Mouse (Mus musculus): Measurements from ENCODE around the gene Pigo. TPM values are rescaled to one million over a fixed set of nuclear protein-coding genes. Genes with fewer than 3 reads are reported as not detected.
A peak's percentile ranks its signal among the peaks of the same experiment; 100 is the strongest.

The Pigo gene
- 14.8 and 15.1 TPM in 2 replicates for polyA plus RNA-seq (2015; fragmentation: Nextera tagmentation; extraction: Ambion mirVana)

DNA sequence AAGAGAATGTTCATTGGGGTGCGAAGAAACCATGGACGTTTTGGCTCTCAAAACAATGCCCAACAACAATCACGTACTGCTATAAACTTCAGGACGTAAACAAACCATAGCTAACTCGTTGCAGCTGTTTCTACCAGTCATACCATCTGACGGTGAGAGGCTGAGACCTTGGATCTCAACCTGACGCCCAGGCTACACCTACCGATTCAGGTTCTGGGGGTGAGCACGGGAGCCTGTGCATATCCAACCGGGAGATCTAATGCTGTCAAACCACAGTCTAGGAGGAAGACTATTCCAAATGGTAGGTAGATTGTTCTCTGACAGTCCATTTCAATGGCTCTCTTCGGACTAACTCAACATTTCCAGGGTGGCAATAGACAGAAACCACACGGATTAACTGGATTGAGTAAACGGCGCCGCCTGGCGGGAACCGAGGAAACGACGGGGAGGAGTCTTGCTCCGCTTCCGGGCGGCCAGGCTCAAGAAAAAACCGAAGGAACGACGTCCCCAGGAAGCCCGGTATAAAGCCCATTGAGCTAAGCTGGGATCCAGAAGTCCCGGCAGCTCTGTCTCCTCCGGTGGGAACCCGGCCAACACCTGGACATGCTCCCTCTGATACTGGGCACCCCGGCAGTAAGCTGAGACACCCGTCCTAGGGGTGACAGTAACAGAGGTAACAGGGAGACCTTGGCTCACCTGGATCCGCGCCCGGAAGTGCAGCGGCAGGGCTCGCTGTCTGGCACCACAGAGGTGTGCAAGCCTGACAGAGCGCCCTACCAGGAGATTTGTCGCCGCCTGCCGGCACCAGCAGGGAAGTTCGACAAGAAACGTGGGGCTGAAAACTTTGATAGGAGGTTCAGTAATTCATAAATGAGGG lies at the start of gene Pigo:
Gene Pigo (minus strand): TSS at position 736 of the 877 bp plus-strand sequence.
- no peaks in the 10 kb centered on the region for H3K27me3 ChIP-seq
- peak within 1 kb of the TSS; percentile 82 for H3K9ac ChIP-seq
- peaks cover 37% of the 10 kb centered on the region for H3K4me1 ChIP-seq (replicated peaks)
- no peaks in the 10 kb centered on the region for H3K9me3 ChIP-seq (replicated peaks)
- WGBS (ENCODE audit: insufficient replicate concordance) = 6% methylated on average over 42 of the region's 42 CpGs
- ATAC-seq (ENCODE audit: insufficient read depth) = peak; percentile 93
- H3K36me3 ChIP-seq (replicated peaks) = peaks cover 76% of the 10 kb centered on the region
- H3K4me3 ChIP-seq (replicated peaks) = peak within 1 kb of the TSS; percentile 78
- peak within 1 kb of the TSS; percentile 95 for H3K27ac ChIP-seq (replicated peaks)
- H3K4me2 ChIP-seq = peak within 1 kb of the TSS; percentile 87

DNA sequence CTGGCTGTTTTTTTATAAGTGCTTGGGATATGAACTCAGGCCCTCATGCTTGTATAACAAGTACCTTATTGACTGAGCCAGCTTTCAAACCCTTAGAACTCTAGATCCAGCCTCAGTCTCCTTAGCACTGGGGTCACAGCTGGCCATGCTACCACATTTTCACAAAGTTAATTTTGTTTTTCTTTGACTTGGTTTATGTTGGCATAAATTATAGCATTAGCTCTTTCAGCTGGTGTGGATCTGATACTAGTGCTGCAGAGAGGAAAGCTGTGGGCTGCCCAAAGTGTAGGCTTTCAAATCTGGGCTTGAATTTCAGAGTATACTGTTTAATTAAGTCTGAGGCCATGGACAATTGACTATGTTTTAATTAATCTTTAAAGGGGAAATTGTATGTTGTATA lies 49.3 kb upstream of the Pigo start:
- no peak for ATAC-seq (ENCODE audit: insufficient read depth)
- no peak overlapping the region for H3K4me3 ChIP-seq (replicated peaks)
- no peak overlapping the region for H3K9ac ChIP-seq
- H3K36me3 ChIP-seq (replicated peaks) = no peaks in the 10 kb centered on the region
- no peaks in the 10 kb centered on the region for H3K4me1 ChIP-seq (replicated peaks)
- H3K9me3 ChIP-seq (replicated peaks) = no peaks in the 10 kb centered on the region
- H3K27ac ChIP-seq (replicated peaks) = no peak overlapping the region
- H3K27me3 ChIP-seq = 0 out of 2 replicates have a peak, but pooled peaks cover 3% of the 10 kb centered on the region
- H3K4me2 ChIP-seq = no peak overlapping the region

DNA sequence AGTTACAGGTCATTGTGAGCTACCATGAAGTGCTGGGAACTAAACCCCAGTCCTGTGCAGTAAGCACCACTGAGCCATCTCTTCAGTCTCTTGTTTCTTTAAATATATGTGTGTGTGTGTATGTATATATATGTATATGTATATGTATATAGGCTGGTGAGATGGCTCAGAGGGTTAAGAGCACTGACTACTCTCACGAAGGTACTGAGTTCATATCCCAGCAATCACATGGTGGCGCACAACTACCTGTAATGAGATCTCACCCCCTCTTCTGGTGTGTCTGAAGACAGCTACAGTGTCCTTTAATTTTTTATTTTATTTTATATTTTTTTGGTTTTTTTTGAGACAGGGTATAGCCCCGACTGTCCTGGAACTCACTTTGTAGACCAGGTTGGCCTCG lies 39.9 kb upstream of the Pigo start:
- Histone ChIP-seq H3K27me3 (peaks cover 23% of the 10 kb centered on the region), H3K9ac (no peak overlapping the region), H3K36me3 (replicated peaks) (no peaks in the 10 kb centered on the region), H3K4me3 (replicated peaks) (no peak overlapping the region), H3K4me2 (no peak overlapping the region), H3K27ac (replicated peaks) (no peak overlapping the region), H3K4me1 (replicated peaks) (no peaks in the 10 kb centered on the region), H3K9me3 (replicated peaks) (no peaks in the 10 kb centered on the region)
- 73% methylated on average over 4 of the region's 4 CpGs for WGBS (ENCODE audit: insufficient replicate concordance)
- ATAC-seq (ENCODE audit: insufficient read depth) = no peak

DNA sequence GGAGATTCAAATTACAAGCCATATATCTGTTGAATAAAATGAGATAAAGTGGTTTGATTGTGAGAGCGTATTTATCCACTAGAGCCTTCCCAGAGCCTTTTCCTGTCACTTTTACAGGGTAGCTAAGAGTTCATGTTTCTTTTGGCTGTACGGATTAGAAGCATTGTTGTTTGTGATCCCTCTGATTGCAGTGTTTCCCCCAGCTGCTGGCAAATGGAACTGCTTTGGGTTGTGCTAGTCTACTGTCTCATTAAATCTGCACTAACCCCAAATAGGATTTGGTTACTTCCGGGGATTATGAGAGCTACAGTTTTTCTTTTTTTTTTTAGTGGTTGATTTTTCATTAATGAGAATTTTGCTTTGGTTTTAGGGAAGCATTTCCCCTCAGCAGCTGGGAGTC lies 34.7 kb upstream of the Pigo start:
- no peak overlapping the region for H3K27ac ChIP-seq (replicated peaks)
- H3K36me3 ChIP-seq (replicated peaks) = no peaks in the 10 kb centered on the region
- H3K9ac ChIP-seq = no peak overlapping the region
- no peak overlapping the region for H3K4me2 ChIP-seq
- H3K4me3 ChIP-seq (replicated peaks) = no peak overlapping the region
- ATAC-seq (ENCODE audit: insufficient read depth) = no peak
- no peaks in the 10 kb centered on the region for H3K9me3 ChIP-seq (replicated peaks)
- H3K4me1 ChIP-seq (replicated peaks) = peaks cover 13% of the 10 kb centered on the region
- peaks cover 54% of the 10 kb centered on the region for H3K27me3 ChIP-seq
- 52% methylated on average over 3 of the region's 3 CpGs for WGBS (ENCODE audit: insufficient replicate concordance)

DNA sequence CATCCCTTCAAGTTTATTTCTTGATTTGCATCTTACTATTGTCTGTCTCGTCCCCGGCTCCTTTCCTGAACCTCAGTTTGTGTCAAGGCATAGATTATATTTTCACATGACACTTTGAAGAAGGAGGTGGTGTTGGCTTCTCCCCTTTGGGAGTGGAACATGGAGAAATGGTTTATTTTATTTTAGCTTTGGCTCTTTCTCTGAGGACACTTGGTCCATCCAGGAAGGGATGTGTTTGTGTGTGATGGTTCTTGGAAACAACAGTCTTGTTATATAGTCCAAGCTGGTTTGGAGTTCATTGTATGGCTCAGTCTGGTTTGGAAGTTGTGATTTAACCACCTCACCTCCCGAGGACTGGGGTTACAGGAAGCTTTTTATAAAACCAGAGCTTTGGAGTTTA lies 34.1 kb upstream of the Pigo start:
- peak overlapping the region; percentile 98 for H3K4me2 ChIP-seq
- no peaks in the 10 kb centered on the region for H3K36me3 ChIP-seq (replicated peaks)
- H3K9me3 ChIP-seq (replicated peaks) = no peaks in the 10 kb centered on the region
- no peak for ATAC-seq (ENCODE audit: insufficient read depth)
- 21% methylated on average over 3 of the region's 3 CpGs for WGBS (ENCODE audit: insufficient replicate concordance)
- no peak overlapping the region for H3K27ac ChIP-seq (replicated peaks)
- peak overlapping the region; percentile 65 for H3K4me3 ChIP-seq (replicated peaks)
- peaks cover 13% of the 10 kb centered on the region for H3K4me1 ChIP-seq (replicated peaks)
- H3K27me3 ChIP-seq = peaks cover 54% of the 10 kb centered on the region
- H3K9ac ChIP-seq = no peak overlapping the region

DNA sequence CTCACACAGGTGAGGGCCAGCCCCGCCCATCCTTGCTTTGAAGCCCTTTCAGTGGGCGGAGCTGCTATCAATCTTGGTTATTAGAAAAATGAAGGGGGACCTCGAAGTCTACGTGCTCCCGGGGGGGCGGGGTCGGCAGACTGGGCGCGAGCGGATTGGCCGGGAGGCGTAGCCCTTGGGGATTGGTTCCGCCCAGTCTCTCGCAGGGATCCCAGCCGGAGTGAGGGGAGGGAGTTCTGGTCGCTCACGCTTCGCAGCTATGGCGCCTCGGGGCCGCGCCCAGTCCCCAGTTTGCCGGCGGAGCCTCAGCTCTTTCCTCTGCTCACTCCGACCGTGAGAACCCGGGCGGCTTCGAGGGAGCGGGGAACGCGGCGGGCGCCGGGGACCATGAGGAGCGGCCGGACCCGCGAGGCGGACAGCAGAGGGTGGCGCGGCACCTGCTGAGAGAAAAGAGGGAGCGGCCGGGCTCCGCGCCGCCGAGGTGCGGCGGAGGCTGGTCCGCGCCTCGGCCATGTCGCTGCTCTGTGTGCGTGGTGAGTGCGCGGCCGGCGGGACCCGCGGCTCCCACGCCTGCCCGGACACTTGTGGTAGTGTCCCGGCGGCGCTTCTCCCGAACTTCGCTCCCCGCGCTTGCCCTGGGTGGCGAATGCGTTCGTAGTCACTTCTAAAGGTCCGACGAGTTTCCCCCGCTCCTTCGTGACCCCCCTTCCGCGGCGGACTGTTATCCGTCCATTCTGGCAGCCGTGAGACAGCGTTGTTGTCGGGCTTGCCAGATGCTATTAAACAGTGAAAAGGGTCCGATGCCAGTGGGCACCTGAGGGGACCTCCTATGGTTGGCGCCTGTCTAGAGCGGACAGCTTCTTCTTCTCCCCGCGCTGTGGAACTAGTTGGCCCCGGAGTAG lies 33.4 kb upstream of the Pigo start, which contains the start of gene Unc13b:
Gene Unc13b (plus strand): TSS at position 201 of the 902 bp plus-strand sequence.
- ATAC-seq (ENCODE audit: insufficient read depth) = peak; percentile 94
- peak within 1 kb of the TSS; percentile 98 for H3K4me2 ChIP-seq
- H3K27me3 ChIP-seq = peaks cover 54% of the 10 kb centered on the region
- no peaks in the 10 kb centered on the region for H3K36me3 ChIP-seq (replicated peaks)
- under 1% methylated on average over 90 of the region's 90 CpGs for WGBS (ENCODE audit: insufficient replicate concordance)
- H3K9ac ChIP-seq = peak within 1 kb of the TSS; percentile 51; the same call in 1 of the 2 replicates
- H3K4me1 ChIP-seq (replicated peaks) = peaks cover 13% of the 10 kb centered on the region
- peak within 1 kb of the TSS; percentile 65 for H3K4me3 ChIP-seq (replicated peaks)
- no peaks in the 10 kb centered on the region for H3K9me3 ChIP-seq (replicated peaks)
- H3K27ac ChIP-seq (replicated peaks) = no peak within 1 kb of the TSS

DNA sequence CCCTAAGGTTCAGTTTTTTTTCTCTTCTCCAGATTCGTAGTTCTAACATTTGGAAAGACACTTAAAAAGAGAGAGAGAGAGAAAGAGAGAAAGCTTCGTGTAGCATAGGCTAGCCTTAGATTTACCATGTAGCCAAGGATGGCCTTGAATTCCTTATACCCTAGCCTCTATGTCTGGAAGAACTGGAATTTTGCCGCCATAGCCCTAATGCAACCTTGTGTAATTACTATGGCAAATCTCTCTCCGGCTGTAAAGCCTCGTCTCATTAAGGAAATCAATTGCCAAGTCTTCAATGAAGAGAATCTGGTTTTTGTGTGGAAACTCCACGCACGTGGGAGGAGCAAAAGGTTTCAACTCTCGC lies 32.8 kb upstream of the Pigo start:
- Histone ChIP-seq H3K27me3 (peaks cover 54% of the 10 kb centered on the region), H3K9ac (no peak overlapping the region; the same call in 1 of the 2 replicates), H3K4me2 (peak overlapping the region; percentile 98), H3K27ac (replicated peaks) (no peak overlapping the region), H3K4me3 (replicated peaks) (peak overlapping the region; percentile 65), H3K36me3 (replicated peaks) (no peaks in the 10 kb centered on the region), H3K4me1 (replicated peaks) (peaks cover 13% of the 10 kb centered on the region), H3K9me3 (replicated peaks) (no peaks in the 10 kb centered on the region)
- 18% methylated on average over 8 of the region's 8 CpGs for WGBS (ENCODE audit: insufficient replicate concordance)
- no peak for ATAC-seq (ENCODE audit: insufficient read depth)

DNA sequence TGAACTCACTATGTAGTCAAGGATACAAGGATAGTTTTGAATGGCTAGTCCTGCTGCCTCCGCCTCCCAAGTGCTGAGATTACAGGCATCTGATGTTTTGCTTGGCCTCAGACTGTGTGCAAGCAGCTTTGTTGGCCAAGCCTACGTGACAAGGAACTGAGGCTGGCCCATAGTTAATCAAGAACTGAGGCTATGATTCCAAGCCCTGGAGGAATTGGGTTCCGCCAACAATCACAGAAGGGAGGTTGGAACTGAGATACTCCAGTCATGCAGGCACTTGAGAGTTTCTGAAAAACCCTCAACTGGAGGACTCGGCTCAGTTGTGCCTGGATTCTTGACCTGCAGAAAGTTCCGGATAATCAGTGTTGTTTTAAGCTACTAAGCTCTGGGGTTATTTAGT lies 32.0 kb upstream of the Pigo start:
- peaks cover 53% of the 10 kb centered on the region for H3K27me3 ChIP-seq
- H3K4me1 ChIP-seq (replicated peaks) = peaks cover 13% of the 10 kb centered on the region
- no peak overlapping the region for H3K4me2 ChIP-seq
- no peak overlapping the region for H3K9ac ChIP-seq
- no peaks in the 10 kb centered on the region for H3K9me3 ChIP-seq (replicated peaks)
- no peak for ATAC-seq (ENCODE audit: insufficient read depth)
- H3K4me3 ChIP-seq (replicated peaks) = no peak overlapping the region
- 75% methylated on average over 5 of the region's 5 CpGs for WGBS (ENCODE audit: insufficient replicate concordance)
- H3K36me3 ChIP-seq (replicated peaks) = no peaks in the 10 kb centered on the region
- no peak overlapping the region for H3K27ac ChIP-seq (replicated peaks)

DNA sequence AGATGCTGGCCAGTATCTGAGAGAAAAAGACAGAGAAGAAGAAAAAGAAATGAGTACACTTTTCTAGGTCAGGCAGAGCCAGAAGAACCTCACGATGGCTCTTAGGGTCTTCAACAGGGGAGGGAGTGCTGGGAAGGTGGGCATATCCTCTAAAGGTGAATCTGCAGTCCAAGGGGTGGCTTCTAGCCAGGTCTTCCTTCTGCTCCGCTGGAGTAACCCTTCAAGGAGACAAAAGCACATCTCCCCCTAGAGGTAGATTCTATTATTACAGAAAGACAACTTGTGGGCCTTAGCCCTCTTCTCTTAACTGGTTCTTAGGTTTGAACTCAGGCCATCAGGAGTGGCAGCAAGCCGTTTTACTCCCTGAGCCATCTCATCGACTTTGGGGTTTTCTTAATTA lies 27.0 kb upstream of the Pigo start:
- H3K27ac ChIP-seq (replicated peaks) = no peak overlapping the region
- no peaks in the 10 kb centered on the region for H3K4me1 ChIP-seq (replicated peaks)
- ATAC-seq (ENCODE audit: insufficient read depth) = no peak
- H3K9me3 ChIP-seq (replicated peaks) = no peaks in the 10 kb centered on the region
- H3K36me3 ChIP-seq (replicated peaks) = no peaks in the 10 kb centered on the region
- H3K4me3 ChIP-seq (replicated peaks) = no peak overlapping the region
- peaks cover 3% of the 10 kb centered on the region for H3K27me3 ChIP-seq
- H3K9ac ChIP-seq = no peak overlapping the region
- no peak overlapping the region for H3K4me2 ChIP-seq
- 3% methylated on average over 4 of the region's 4 CpGs for WGBS (ENCODE audit: insufficient replicate concordance)

DNA sequence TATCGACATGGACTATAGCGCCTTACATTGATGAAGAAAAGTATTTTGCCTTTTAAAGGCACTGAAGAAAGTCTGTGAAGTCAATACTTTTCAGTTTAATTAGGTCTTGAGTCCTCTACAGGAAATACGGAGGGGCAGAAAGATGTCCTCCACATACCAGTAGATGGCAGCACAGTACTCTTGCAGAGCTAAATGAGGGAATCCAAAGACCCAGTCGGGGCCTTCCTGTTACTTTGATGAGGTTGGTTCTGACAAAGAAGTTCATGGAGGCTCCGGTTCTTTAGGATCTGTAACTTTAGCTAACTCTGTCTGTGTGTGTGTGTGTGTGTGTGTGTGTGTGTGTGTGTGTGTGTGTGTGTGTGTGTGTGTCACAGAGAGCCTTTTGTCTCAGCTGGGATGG lies 21.6 kb upstream of the Pigo start:
- no peaks in the 10 kb centered on the region for H3K36me3 ChIP-seq (replicated peaks)
- WGBS (ENCODE audit: insufficient replicate concordance) = 7% methylated on average over 5 of the region's 5 CpGs
- H3K4me2 ChIP-seq = no peak overlapping the region
- H3K27me3 ChIP-seq = peaks cover 21% of the 10 kb centered on the region
- no peak for ATAC-seq (ENCODE audit: insufficient read depth)
- H3K27ac ChIP-seq (replicated peaks) = no peak overlapping the region
- H3K4me1 ChIP-seq (replicated peaks) = peaks cover 39% of the 10 kb centered on the region
- no peak overlapping the region for H3K9ac ChIP-seq
- H3K9me3 ChIP-seq (replicated peaks) = no peaks in the 10 kb centered on the region
- H3K4me3 ChIP-seq (replicated peaks) = no peak overlapping the region

DNA sequence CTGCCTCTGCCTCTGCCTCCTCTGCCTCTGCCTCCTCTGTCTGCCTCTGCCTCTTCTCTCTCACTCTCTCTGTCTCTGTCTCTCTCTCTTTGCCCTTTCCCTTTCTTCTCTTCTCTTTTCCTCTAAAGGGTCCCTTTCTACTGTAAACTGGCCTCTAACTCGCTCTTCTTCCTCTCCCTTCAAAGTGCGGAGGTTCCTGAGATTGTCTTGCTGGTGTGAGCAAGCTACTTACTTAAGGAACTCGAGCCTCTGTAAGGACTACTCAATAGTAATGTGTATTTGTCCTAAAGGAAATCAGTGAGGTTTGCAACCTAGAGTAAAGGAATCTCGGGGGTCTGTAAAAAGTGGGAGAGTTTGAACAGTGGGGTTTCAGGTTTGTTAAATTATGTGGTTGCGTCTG lies 21.0 kb upstream of the Pigo start:
- H3K4me1 ChIP-seq (replicated peaks) = peaks cover 39% of the 10 kb centered on the region

More for the DNA sequence above, 21.0 kb upstream of the Pigo start:
- Histone ChIP-seq H3K27me3 (peaks cover 21% of the 10 kb centered on the region), H3K9ac (no peak overlapping the region), H3K4me3 (replicated peaks) (no peak overlapping the region), H3K9me3 (replicated peaks) (no peaks in the 10 kb centered on the region), H3K4me2 (peak overlapping the region; percentile 87), H3K27ac (replicated peaks) (no peak overlapping the region), H3K36me3 (replicated peaks) (no peaks in the 10 kb centered on the region)
- 52% methylated on average over 5 of the region's 5 CpGs for WGBS (ENCODE audit: insufficient replicate concordance)
- no peak for ATAC-seq (ENCODE audit: insufficient read depth)
